Mouse (Mus musculus): ENCODE measurements around the gene Atrn.
"Not testable (repeated sequence)": the region's sequence is repeated elsewhere in the genome, so short reads cannot be mapped to it uniquely, and the experiment has no call there.

Atrn gene

GRCm38 (mm10) chr2:130961851-130962250 lies 55.6 kb downstream of the Atrn start:
- DNase-seq (ENCODE audit: low spot score) = peak; percentile 72

- no peak for DNase-seq (ENCODE audit: low spot score)
Observed at GRCm38 (mm10) chr2:130965042-130965441, 58.7 kb downstream of the Atrn start.

- DNase-seq (ENCODE audit: low spot score) = no peak
Observed at GRCm38 (mm10) chr2:130971030-130971429, 64.7 kb downstream of the Atrn start.

- DNase-seq (ENCODE audit: low spot score) = no peak
Observed at GRCm38 (mm10) chr2:130972386-130972785, 66.1 kb downstream of the Atrn start.

GRCm38 (mm10) chr2:130974928-130975327 lies 68.6 kb downstream of the Atrn start:
- no peak for DNase-seq (ENCODE audit: low spot score)

GRCm38 (mm10) chr2:130977589-130977988 lies 71.3 kb downstream of the Atrn start:
- no peak for DNase-seq (ENCODE audit: low spot score)

- no peak for DNase-seq (ENCODE audit: low spot score)
Observed at GRCm38 (mm10) chr2:130978058-130978847, 72.0 kb downstream of the Atrn start.

- DNase-seq (ENCODE audit: low spot score) = no peak
Observed at GRCm38 (mm10) chr2:130979138-130979537, 72.8 kb downstream of the Atrn start.

- no peak for DNase-seq (ENCODE audit: low spot score)
Observed at GRCm38 (mm10) chr2:130992818-130993217, 86.5 kb downstream of the Atrn start.

- DNase-seq (ENCODE audit: low spot score) = no peak
Observed at GRCm38 (mm10) chr2:131009123-131009522, 102.8 kb downstream of the Atrn start.

GRCm38 (mm10) chr2:131010566-131010965 lies 104.3 kb downstream of the Atrn start:
- no peak for DNase-seq (ENCODE audit: low spot score)

- DNase-seq (ENCODE audit: low spot score) = no peak
Observed at GRCm38 (mm10) chr2:131025230-131025629, 118.9 kb downstream of the Atrn start.

- DNase-seq (ENCODE audit: low spot score) = no peak
Observed at GRCm38 (mm10) chr2:131026941-131027340, 120.6 kb downstream of the Atrn start.

GRCm38 (mm10) chr2:131029065-131029935 lies 123.0 kb downstream of the Atrn start:
- DNase-seq (ENCODE audit: low spot score) = no peak

- DNase-seq (ENCODE audit: low spot score) = no peak
Observed at GRCm38 (mm10) chr2:131030561-131030960, 124.3 kb downstream of the Atrn start.

- no peak for DNase-seq (ENCODE audit: low spot score)
Observed at GRCm38 (mm10) chr2:131030998-131031397, 124.7 kb downstream of the Atrn start.

GRCm38 (mm10) chr2:131031406-131031805 lies 125.1 kb downstream of the Atrn start:
- DNase-seq (ENCODE audit: low spot score) = not testable (repeated sequence)

- DNase-seq (ENCODE audit: low spot score) = no peak
Observed at GRCm38 (mm10) chr2:131036343-131036742, 130.0 kb downstream of the Atrn start.

- no peak for DNase-seq (ENCODE audit: low spot score)
Observed at GRCm38 (mm10) chr2:131036757-131037156, 130.5 kb downstream of the Atrn start.

- no peak for DNase-seq (ENCODE audit: low spot score)
Observed at GRCm38 (mm10) chr2:131037226-131037990, 131.1 kb downstream of the Atrn start.

GRCm38 (mm10) chr2:131038197-131038596 lies 131.9 kb downstream of the Atrn start:
- DNase-seq (ENCODE audit: low spot score) = no peak

GRCm38 (mm10) chr2:131038675-131039074 lies 132.4 kb downstream of the Atrn start:
- no peak for DNase-seq (ENCODE audit: low spot score)

Data from retina, embryonic 14.5 days (tissue).